Mouse (Mus musculus) G1E (cell line): ENCODE results near the gene Drc3.

Experiments used
- CTCF ChIP-seq: IDR thresholded peaks from 2 replicates; pipeline ENCODE4 v1.5.1; 2012; ENCODE audit warnings: low read depth, low read length, inconsistent platforms, mixed read lengths
- GATA1 ChIP-seq: IDR thresholded peaks from 2 replicates; pipeline ENCODE4 v1.6.1; 2012; ENCODE audit warnings: borderline replicate concordance, low read length, inconsistent platforms, mixed read lengths
- GATA2 ChIP-seq: IDR thresholded peaks from 2 replicates; pipeline ENCODE4 v1.6.1; 2012; ENCODE audit warnings: low read depth, low read length, inconsistent platforms, borderline replicate concordance
- POLR2AphosphoS5 ChIP-seq: IDR thresholded peaks from 2 replicates; pipeline ENCODE4 v1.6.1; 2012; ENCODE audit warnings: low read depth, low read length, inconsistent platforms; ENCODE audit not compliant: insufficient replicate concordance

- TF ChIP-seq CTCF = no peak
- TF ChIP-seq GATA2 = no peak
- no peak for TF ChIP-seq GATA1
- no peak for TF ChIP-seq POLR2AphosphoS5
Measured at GRCm38 (mm10) chr11:60333461-60333860, 19.7 kb upstream of the Drc3 start.
